Mouse (Mus musculus) cerebellum, postnatal 10 days (tissue): ENCODE data around the gene Tnfrsf23.
A peak's percentile ranks its signal among the peaks of the same experiment; 100 is the strongest.
"Not testable (repeated sequence)": the region's sequence is repeated elsewhere in the genome, so short reads cannot be mapped to it uniquely, and the experiment has no call there.

ENCODE experiments used
- DNase-seq, 2 experiments: peaks; one replicate each; pipeline ENCODE4 v3.0.0; 2021; ENCODE audit warnings: mixed read lengths in 2 of 2

Tnfrsf23 gene

DNA sequence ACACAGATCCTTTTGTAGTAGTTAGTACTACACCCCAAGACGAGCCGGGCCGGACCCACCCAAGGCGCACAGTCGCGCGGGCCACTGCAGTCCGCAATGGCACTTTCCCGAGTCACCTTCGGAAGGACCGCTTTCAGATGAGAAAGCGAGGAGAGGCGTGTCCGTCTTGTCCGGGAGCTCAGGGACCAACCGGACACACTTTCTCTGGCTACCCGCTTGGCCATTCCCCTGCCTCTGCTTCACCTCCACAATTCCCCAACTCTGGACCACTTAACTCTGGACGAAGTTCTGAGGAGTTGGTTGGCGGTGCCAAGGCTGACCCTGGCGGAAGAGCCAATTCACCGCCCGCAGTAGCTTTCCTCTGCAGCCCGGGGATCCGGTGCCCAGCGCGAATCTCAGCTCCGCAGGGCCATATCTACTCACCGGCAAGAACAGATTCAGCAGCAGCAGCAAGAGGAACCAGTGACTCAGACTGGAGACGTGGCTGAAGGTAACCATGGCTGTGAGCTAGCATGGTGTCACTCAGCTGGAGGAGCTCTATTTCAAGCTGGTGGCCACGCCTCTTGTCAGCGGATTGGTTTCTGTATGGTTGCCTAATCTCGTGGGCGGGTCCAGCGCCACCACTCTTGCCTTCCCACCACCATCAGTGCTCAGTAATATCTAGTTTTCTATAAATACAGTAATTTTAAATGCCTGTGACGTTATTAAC is at the start of gene Tnfrsf23:
Gene Tnfrsf23 (minus strand): TSS at position 514 of the 709 bp plus-strand sequence.
- DNase-seq, result peak; percentile 57 to 65

DNA sequence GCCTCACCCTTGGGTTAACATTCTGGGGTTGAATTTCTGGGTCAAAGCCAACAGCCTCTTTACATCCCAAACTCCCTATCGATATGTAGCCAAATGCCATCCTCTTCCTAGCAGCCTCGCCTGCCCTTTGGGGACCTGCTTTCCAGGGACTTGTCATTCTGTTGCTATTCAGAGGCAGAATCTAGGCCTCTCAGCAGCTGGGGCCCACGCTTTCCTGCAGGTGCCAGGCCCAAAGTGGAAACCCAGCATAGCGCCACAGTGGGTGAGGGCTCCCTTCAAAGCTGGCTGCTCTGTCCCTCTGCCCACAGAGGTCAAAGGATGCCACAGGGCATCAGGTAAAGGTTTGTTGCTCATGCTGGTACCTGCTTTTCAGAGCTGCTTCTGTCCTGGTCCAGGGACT is 48.1 kb upstream of the Tnfrsf23 start:
- DNase-seq, result no peak

DNA sequence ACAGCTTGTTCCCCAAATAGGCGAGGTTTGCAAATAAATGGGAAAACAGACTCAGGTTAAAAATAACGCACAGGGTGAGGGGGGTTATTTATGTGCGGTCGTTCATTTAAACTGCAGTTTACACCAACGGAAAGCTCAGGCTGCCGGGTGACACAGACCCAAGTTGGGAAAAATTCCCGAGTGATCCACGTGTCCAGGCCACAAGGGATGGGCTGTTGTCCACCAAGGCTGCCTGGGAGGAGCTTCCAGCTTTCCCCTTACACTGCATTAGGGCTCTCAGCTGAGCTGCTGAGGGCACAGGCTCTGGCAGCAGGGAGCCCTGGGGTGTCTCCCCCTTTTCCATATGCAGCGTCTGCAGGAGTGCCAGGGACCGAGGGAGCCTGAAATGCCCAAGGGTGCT is 44.2 kb upstream of the Tnfrsf23 start:
- no peak for DNase-seq

DNA sequence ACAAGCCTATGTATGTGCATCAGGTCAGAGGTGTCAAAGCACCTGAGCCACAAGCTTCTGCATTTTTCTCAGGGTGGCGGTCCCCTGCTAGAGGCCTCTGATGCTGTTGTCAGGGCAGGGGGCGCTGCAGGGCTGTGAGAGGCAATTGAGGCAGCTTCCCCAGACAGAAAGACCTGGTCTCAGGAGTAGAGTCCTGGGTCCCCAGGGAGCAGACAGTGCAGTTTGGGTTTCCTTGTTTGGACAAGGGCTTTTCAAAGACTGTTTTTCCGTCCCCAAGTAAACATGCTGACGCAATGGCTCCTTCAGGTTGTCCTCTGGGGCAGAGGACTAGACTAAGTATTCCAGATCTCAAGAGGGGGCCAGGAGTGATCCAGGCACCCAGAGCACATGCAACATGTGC is 40.7 kb upstream of the Tnfrsf23 start:
- peak in 1 of 2 experiments; percentile 20 for DNase-seq

DNA sequence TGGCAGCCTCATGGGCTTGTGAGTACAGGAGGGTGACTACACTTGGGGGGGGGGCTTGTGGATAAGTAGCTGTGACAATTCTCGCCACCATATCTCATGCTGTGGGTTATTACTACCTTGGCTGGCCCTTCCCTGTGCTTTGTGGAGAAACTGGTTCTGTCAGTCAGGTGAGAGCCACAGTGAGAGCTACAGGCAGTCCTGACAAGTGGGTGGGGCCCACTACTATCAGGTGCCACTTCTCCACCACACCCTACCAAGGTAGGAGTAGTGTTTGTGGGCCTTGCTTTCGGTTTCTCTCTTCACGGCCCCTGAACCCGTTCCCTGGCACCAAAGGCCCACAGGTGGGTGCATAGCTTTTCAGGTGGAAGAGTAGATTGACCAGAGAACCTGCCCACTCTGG is 38.2 kb upstream of the Tnfrsf23 start:
- no peak for DNase-seq

DNA sequence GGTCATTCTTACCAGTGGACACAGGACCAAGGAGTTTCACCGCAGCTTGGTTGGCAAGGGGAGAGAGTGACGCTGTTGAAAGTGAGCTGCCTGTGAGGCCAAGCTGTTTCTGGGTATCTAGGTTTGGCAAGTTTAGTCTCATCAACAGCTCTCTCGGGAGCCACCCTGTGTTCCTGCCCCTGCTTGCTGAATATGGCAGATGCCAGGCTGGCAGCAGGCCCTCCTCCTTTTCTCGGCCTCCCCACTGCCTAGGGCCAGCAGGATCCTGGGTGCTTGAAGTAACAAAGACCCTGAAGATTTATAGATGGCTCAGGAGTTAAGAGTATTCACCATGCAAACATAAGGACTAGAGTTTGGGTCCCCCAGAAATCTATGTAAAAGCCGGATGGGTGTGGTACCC is 37.0 kb upstream of the Tnfrsf23 start:
- DNase-seq, result peak in 1 of 2 experiments; percentile 26

DNA sequence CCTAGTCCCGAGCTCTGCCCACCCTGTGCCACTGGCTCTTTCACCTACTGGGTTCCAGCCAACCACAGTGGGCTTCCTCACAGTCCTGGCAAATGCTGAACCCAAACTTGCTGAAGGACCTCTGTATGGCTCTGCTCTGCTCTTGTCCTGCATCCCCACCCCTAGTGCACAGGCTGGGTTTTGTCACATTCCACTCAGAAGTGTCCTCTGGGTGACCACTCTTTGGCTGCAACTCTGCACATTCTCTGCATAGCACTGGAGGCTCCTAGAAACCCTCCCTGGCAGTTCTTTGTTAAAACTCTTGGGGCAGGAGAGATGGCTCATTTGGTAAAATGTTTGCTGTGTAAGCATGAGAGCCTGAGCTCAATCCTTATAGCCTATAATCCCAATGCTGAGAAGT is 32.1 kb upstream of the Tnfrsf23 start:
- DNase-seq, result no peak

DNA sequence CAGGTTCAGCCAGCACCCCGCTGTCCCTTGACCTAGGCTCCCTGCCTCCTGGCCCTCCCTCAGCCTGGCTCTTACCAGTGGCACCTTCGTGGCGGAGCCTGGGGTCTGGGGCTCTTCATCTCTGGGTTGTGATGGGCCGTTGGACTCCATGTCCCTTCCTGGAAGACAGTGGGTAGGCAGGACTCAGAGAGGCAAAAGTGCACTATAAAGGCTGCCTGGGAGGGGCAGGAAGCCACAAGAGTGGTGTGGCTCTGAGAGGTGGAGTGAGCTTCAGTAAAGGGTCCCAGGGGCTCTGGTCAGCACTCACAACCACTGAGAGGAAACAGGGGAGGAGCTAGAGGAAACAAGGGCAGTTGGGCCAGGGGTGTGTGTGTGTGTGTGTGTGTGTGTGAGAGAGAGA is 27.7 kb upstream of the Tnfrsf23 start:
- DNase-seq, result no peak

DNA sequence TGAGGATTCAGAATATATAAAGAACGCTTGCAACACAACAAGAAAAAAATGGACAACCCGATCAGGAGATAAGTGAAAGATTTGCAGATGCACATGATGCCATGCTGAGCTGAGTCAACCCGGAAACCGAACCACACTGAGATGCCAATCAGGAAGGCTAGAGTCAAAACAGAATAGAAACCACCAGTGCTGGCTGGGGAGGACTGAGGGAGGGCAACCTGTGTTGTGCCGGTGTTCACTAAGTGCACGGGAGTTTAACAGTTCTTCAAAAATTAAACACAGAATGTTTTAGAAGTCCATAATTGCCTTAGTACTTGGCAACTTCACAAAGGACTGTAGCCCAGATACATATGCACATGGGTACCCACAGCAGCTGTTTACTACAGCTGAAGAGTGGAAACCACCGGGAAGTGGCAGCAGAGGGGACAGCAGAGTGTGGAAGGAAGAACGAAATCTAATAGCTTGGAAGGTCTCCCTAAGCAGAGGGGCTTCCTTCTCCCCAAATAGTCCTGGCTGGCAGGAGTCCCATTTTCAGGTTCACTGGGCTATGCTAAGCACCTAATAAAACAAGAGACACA is 27.2 kb upstream of the Tnfrsf23 start:
- DNase-seq, result peak in 1 of 2 experiments; percentile 15

DNA sequence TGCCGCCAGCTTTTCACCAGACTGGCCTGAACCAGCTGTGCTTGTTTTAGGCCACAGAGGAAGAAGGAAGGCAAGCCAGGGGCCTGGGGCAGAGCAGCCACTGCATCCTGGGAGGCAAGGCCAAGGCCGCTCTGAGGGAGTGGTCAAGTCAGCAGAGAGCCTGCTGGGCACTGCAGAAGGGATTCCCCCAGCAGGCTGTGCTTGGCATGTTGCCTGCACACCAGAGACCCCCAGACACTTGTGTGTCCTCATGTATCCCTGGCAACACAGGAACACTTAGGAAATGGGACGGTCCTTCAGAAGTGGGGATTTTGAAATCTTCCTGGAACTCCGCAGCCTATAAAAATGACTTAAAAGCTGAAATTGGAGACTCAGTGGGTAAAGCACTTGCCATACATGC is 26.4 kb upstream of the Tnfrsf23 start:
- DNase-seq, result peak in 1 of 2 experiments; percentile 30

DNA sequence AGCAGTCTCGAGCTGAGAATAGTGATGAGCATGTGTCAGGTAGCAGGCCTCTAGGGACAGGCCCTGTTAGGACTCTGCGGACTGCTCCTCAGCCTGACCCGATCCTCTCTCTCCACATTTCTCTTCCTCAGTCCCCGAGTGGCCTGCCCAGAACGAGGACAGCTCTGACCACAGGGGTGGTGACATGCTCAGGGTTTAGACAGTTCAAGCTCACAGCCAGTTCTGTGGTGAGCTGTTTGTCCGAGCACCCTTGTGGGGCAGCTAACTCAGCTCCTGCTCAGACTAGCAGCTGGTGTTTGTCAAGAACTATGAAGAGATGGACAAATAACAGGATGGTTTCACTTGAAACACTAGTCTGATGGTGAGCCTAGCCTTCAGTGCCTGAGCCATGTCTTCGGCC is 25.7 kb upstream of the Tnfrsf23 start:
- DNase-seq, result no peak

DNA sequence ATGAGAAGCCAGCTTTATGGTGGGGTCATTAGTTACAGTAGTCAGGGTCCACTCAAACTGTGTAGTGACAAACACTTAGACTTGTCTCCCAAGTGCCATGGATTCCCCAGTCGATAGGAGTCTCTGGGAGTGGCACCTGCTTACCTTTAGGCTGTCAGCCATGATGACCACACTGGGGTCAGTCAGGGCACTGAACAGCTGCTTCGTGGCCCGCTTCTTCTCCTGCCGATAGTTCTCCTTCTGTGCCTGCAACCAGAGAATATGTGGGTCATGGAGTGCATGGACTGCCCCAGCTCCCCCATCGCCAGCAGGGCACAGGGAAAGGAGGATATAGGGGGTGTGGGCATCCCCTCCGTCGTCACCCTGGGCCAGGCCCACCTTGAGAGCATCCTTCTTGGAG is 23.7 kb upstream of the Tnfrsf23 start:
- no peak for DNase-seq

DNA sequence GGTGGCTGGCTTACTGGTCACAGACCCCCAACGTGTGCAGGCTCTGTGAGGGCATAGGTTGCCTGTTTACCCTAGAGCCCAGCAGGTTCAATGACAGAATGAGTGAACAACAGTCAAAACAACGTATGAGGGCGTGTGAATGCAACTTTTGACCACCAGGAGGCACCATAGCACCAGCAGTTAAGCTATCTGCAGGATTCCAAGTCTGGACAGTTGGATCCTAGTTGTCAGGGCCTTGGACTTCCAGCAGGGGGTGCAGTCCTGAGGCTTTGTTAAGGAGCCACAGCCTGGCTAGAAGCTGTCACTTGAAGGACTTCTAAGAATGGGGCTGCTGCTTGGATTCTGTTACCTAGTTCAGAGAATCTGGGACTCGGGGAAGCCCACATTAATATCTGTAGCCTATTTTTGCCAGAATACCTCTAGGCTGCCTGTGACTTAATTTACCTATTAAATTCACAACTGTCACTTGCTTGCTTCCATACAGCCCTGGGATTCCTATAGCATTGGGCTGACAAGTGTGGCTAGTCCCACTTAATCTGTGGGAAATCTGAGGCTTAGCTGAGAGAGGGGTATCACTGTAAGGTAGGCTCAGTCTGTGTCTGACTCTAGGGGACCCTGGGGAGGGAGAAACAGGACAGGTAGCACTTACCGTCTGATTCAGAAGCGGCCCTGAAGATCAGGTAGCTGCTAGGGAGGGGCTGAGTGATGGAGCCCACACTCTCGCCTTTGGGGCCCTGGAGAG is 21.2 kb upstream of the Tnfrsf23 start:
- peak; percentile 98 to 99 for DNase-seq

DNA sequence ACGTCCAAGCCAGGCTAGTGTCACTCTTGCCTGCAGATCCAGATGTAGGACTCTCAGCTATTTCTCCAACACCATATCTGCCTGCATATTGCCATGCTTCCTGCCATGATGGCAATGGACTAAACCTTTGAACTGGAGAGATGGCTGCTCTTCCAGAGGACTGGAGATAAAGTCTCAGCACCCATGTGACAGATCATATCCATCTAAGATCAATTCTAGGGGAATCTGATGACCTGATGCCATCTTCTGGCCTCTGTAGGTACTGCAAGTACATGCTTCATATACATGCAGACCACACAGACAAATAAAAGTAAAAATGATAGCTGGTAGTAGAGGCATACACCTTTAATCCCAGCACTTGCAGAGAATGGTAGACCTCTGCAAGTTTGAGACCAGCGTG is 10.5 kb upstream of the Tnfrsf23 start:
- DNase-seq, result peak; percentile 55 to 75

DNA sequence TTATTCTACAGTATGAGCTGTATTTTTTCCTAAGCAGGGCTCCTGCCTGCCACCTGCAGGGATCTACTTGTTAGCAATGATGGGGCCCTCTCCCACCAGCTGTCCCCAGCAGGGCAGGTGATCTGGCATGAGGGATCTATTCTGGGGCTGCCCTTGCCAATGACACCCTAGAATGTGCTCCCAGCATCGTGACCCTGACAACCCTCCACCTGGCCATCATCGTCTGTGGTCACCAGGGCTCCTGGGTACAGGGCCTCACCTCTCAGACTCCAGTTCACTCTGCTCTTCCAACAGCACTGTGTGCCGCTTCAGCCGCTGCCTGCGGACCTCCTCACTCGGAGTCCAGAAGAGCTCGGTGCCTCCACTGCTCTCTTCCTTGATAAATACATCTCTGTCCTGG is 8.9 kb upstream of the Tnfrsf23 start:
- no peak for DNase-seq

DNA sequence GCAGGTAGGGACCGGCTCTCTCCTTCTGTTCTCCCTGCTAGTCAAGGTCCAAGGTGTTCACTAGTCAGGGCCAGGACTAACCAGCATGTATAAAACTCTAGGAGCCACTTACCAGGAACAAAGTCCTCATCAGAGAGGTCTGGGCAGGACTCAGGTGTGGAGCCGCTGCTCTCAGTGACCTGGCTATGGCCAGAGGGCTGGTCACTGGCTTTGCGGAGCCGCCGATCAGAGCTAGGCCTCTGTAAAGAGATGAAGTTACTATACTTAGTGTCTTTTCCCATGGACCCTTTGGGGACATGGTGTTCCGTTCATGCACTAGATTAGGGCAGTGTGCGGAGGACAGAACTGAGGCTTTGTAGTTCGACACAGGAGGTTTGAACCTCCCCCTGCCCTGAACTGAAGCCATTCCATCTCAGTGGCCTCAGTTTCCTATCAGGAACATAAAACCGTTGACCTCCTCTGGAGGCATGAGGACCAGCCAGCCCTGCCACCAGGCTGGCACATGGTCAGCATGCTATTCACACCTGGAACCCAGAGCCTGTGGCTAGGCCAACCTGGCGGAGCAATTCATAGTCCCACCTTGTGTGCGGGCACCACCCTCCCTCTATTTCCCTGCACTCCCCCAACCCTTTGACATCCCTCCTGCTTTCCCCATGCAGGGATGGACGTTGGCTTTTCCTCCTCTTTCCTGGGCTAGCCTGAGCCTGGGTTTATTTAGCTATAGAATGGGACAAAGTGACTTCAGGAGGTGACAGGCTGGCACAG is 7.3 kb upstream of the Tnfrsf23 start:
- no peak for DNase-seq

DNA sequence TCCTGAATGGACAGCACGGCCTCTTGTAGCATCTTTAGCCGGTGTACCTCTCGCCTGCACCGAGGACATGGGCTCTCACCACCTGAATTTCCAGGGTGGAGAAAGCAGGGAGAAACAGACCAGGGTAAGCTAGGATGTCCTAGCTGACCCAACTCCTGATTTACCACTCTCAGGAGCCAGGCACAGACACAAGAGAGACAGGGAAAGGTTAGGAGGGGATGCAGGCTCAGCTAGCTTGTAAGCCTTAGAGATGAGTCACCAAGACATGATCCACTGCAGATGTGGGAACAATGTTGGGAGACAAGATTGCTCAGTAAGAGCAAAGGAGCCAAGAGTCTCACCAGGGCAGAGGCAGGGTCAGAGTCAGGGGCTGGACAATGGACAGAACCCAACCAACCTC is 6.2 kb upstream of the Tnfrsf23 start:
- DNase-seq, result no peak

DNA sequence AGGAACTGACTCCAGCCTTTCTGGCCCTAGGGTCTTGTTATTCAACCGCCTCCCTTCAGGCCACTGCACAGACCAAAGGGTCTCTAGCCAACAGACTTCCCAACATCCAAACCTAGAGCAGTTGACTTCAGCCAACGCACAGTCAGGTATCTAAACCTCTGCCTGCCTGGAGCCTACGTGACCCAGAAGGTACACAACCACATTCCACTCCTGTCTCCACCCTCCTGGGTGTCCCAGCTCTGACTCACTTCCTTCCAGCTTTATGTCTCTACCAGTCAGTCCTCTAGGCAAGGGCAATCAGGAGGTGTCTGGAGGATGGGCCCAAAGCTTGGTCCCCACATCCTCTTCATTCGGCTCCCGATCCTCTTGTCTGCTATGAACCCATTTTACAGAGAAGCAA is 5.5 kb upstream of the Tnfrsf23 start:
- no peak for DNase-seq

DNA sequence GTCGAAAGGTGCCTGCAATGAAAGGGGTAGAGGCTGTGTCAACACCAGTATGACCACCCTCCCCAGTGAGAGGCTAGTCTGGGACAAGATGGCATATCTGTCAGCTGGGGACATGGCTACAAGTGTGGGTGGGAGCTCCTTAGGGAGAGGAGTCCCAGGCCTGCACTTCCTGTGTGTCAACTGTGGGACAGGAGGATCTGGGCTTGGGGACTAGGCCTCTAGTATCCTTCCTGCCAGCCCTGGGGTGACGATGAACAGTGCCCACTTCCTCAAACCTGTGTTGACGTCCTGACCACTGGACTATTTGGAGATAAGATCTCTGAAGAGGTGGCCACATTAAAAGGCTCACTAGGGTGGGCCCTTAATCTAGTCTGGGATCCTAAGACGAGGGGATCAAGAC is 4.3 kb upstream of the Tnfrsf23 start:
- no peak for DNase-seq

DNA sequence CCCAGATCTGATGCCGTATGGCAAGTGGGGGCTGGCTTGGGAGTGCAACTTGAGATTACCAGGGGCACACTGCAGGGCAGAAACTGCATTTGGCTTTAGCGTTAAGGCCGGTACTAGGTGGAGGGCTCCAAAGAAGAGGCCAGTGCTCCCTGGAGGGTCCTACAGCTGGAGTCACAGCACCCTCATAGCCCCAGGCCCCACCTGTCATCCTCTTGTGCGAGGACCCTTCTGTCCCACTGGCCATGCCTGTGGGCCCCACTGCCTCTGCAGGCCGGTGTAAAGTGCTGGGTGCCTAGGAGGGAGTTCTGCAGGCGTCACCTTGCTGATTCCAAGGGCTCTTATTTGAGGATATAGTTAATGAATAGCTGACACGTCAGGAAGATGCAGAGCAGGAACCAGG is 3.8 kb upstream of the Tnfrsf23 start:
- DNase-seq, result no peak

DNA sequence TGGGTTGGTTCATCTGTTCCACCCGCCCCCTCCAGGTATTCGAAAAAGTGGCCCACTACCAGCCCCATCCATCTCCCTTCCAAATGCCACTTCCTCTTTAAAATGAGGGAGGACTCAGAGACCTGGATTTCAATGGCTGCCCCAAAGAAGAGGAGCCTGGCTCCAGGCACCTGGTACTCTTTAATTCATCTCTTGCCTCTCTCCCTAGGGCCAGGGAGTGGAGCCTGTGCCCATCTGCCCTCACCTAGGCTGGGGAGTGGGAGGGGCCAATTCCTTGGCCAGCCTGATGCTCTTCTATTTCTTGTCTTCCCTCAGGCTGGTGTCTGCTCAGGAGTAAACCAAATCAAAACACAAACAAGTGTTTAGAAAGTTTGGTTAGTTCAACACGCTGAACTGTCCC is 1.0 kb upstream of the Tnfrsf23 start:
- DNase-seq, result not testable (repeated sequence)

DNA sequence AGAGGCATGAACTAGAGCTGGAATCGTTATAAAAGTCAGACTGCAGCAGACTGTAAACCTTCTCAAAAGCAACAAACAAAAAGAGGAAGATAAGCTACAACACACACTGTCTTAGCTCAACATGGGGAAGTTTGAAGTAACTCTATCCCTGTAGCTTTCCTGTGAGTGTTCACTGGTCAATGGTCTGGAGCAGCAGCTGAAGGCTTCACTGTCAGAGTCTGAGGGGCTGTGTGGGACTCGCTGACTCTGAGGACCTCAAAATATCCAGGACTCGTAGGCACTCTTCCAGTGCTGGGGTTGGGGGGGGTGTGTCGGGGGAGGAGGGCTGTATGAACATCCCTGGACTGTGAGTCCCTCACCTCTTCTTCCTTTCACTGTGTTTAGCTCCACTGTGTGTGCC is 519 bp upstream of the Tnfrsf23 start:
- DNase-seq, result not testable (repeated sequence)

DNA sequence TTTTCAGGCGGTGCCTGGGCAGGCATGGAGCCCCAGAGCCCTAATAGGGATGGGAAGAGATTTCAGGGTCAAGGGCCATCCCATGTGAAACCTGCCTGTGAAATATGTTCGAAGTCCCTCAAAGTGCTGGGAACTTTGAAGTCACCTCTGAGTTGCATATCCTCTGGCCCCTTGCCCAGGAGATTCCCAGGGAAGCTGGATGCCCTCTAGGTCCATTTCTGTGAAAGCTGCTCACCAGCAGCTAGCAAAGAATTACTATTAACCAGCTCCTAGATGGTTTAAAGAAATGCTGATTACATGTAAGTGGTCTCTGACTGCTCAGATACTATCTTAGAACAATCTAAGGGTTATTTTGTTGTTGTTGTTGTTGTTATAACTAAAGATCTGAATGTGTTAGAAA is 1.1 kb downstream of the Tnfrsf23 start:
- DNase-seq, result not testable (repeated sequence)
